Mouse (Mus musculus): ENCODE results near the gene Cflar. TPM values are rescaled to one million over a fixed set of nuclear protein-coding genes. Genes with fewer than 3 reads are reported as not detected.
"Not testable (repeated sequence)": the region's sequence is repeated elsewhere in the genome, so short reads cannot be mapped to it uniquely, and the experiment has no call there.

Gene Cflar
- 4.0 and 7.9 TPM in 2 replicates for polyA plus RNA-seq (2012)

- TF ChIP-seq GATA1 (IDR thresholded peaks at IDR 0.05; ENCODE audit: low read length): no peak
Measured at GRCm38 (mm10) chr1:58711365-58712016, at the start of gene Cflar. TSS of gene Cflar (plus strand) at chr1:58711508.

GRCm38 (mm10) chr1:58668191-58668590, 43.1 kb upstream of the Cflar start:
- TF ChIP-seq GATA1 (IDR thresholded peaks at IDR 0.05; ENCODE audit: low read length): no peak

- TF ChIP-seq GATA1 (IDR thresholded peaks at IDR 0.05; ENCODE audit: low read length): no peak
Measured at GRCm38 (mm10) chr1:58672116-58672515, 39.2 kb upstream of the Cflar start.

- no peak for TF ChIP-seq GATA1 (IDR thresholded peaks at IDR 0.05; ENCODE audit: low read length)
Measured at GRCm38 (mm10) chr1:58675011-58675410, 36.3 kb upstream of the Cflar start.

GRCm38 (mm10) chr1:58677575-58677974, 33.7 kb upstream of the Cflar start:
- TF ChIP-seq GATA1 (IDR thresholded peaks at IDR 0.05; ENCODE audit: low read length): no peak

GRCm38 (mm10) chr1:58689426-58689825, 21.9 kb upstream of the Cflar start:
- no peak for TF ChIP-seq GATA1 (IDR thresholded peaks at IDR 0.05; ENCODE audit: low read length)

GRCm38 (mm10) chr1:58690006-58690744, 21.1 kb upstream of the Cflar start:
- TF ChIP-seq GATA1 (IDR thresholded peaks at IDR 0.05; ENCODE audit: low read length): no peak

GRCm38 (mm10) chr1:58693696-58694095, 17.6 kb upstream of the Cflar start:
- TF ChIP-seq GATA1 (IDR thresholded peaks at IDR 0.05; ENCODE audit: low read length): no peak

GRCm38 (mm10) chr1:58695810-58696209, 15.5 kb upstream of the Cflar start, which contains the start of gene Als2cr12:
TSS of gene Als2cr12 (minus strand) at chr1:58695989.
- TF ChIP-seq GATA1 (IDR thresholded peaks at IDR 0.05; ENCODE audit: low read length): not testable (repeated sequence)

- TF ChIP-seq GATA1 (IDR thresholded peaks at IDR 0.05; ENCODE audit: low read length): no peak
Measured at GRCm38 (mm10) chr1:58698781-58699180, 12.5 kb upstream of the Cflar start.

- TF ChIP-seq GATA1 (IDR thresholded peaks at IDR 0.05; ENCODE audit: low read length): no peak
Measured at GRCm38 (mm10) chr1:58699988-58700387, 11.3 kb upstream of the Cflar start.

GRCm38 (mm10) chr1:58710711-58711364, 470 bp upstream of the Cflar start:
- no peak for TF ChIP-seq GATA1 (IDR thresholded peaks at IDR 0.05; ENCODE audit: low read length)

- no peak for TF ChIP-seq GATA1 (IDR thresholded peaks at IDR 0.05; ENCODE audit: low read length)
Measured at GRCm38 (mm10) chr1:58712076-58713061, 1.1 kb downstream of the Cflar start.

GRCm38 (mm10) chr1:58713081-58713892, 2.0 kb downstream of the Cflar start:
- no peak for TF ChIP-seq GATA1 (IDR thresholded peaks at IDR 0.05; ENCODE audit: low read length)

All from G1E-ER4 (cell line).